Mouse (Mus musculus) cortical plate, adult 2 months (tissue): ENCODE data around the gene Slc17a7. TPM values are rescaled to one million over a fixed set of nuclear protein-coding genes. Genes with fewer than 3 reads are reported as not detected.

Source experiments
- H3K27ac ChIP-seq: fragments of 200-500 bp; 2 replicates; pipeline ENCODE4 v1.5.1; 2012; ENCODE audit warnings: low read length, control low read depth, inconsistent platforms; ENCODE audit not compliant: insufficient read depth
- H3K4me1 ChIP-seq: fragments of 200-500 bp; 2 replicates; pipeline ENCODE4 v1.6.1; 2011; ENCODE audit warnings: low read length; ENCODE audit not compliant: control insufficient read depth, insufficient read depth
- H3K4me3 ChIP-seq: fragments of 200-500 bp; 2 replicates; pipeline ENCODE4 v1.5.1; 2011; ENCODE audit warnings: mild to moderate bottlenecking, low read length, control low read depth; ENCODE audit not compliant: insufficient read depth
- CTCF ChIP-seq: fragments of 200-500 bp; IDR thresholded peaks from 2 replicates; pipeline ENCODE4 v1.5.1; 2011; ENCODE audit warnings: mild to moderate bottlenecking, control low read depth, low read length; ENCODE audit not compliant: insufficient read depth; ENCODE audit errors: extremely low read depth
- POLR2A ChIP-seq: fragments of 200-500 bp; IDR thresholded peaks from 2 replicates; pipeline ENCODE4 v1.6.1; 2011; ENCODE audit warnings: mild to moderate bottlenecking, low read length, control low read depth; ENCODE audit not compliant: insufficient read depth; ENCODE audit errors: extremely low read depth
- polyA plus RNA-seq: library from polyadenylated mRNA; depleted of rRNA; stranded (reverse); fragments of >200 nt; gene quantifications from 2 replicates; pipeline ENCODE4 v1.2.3, GENCODE M21; 2012; rRNA removed

The Slc17a7 gene
- polyA plus RNA-seq = 1,033 and 1,121 TPM in 2 replicates

DNA sequence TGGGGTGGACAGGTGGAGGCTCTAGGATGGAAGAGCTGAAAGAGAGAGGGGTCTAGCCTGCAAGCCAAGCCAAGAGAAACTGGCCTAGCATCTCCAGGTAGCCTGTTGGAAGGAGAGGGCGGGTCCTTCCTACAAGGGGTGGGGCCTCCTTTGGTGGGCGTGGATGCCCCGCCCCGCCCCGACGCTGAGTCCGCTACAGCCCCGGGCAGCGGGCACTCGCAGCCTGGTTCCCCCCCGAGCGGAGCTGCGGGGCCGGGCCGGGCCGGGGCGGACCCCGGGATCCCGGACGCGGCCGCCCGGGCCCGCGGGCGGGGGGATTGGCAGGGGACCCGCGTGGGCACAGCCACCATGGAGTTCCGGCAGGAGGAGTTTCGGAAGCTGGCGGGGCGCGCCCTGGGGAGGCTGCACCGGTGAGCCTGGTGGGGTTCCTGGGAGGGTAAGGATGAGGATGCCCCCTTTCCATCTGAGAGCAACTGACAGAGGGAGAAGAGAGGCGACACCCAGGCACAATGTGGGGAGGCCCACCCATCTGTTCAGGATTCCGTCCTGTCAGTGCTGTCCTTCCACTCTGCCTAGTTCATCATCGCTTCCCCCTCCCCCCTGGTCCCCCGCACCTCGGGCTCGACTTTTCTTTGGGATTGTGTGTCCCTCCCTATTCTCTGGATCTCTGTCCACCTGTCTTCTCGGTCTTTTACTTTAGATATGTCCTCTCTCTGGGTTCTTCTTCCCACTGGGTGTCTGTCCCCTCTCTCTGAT, at the start of gene Slc17a7:
Slc17a7 (plus strand) TSS at position 215 of the 756 bp plus-strand sequence.
- Histone ChIP-seq H3K4me1 (peaks cover 4% of the 10 kb centered on the region; the same call in 1 of the 2 replicates), H3K27ac (peak within 1 kb of the TSS; percentile 81), H3K4me3 (peak within 1 kb of the TSS; percentile 85)
- TF ChIP-seq CTCF (no peak), POLR2A (peak; percentile 66; the same call in 1 of the 2 replicates)

DNA sequence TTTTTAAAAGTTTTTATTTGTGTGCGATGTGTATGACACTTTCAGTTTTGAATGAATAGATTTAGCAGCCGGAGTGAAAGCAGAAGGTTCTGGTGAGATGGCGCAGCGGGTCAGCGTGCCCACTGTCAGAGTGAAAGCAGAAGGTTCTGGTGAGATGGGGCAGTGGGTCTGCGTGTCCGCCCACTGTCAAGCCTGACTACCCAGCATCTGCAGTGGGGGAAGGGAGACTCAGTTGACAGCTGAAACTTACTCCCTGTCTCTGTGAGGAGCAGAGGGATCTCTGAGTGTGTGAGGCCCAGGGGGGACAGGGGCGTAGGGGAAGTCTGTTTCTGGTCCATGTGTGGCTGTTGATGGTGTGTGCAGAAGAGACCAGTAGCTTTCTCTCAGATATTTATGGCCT, 46.2 kb upstream of the Slc17a7 start:
- no peak overlapping the region for H3K4me3 ChIP-seq
- TF ChIP-seq CTCF (no peak), POLR2A (no peak)
- no peak overlapping the region for H3K27ac ChIP-seq
- H3K4me1 ChIP-seq = no peaks in the 10 kb centered on the region

DNA sequence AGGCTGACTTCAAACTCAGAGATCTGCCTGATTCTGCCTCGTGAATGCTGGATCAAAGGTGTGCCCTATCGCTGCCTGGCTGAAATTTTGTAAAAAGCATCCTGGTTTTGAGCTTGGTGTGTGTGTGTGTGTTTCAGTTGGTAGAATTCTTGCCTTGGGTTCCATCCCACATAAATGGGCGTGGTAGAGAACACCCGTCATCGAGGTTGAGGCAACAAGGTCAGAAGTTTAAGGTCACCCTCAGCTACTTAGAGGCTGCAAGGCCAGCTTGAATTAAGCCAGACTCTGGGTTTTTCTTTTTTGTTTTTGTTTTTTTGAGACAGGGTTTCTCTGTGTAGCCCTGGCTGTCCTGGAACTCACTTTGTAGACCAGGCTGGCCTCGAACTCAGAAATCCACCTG, 45.4 kb upstream of the Slc17a7 start:
- Histone ChIP-seq H3K27ac (no peak overlapping the region), H3K4me1 (0 out of 2 replicates have a peak, but pooled peaks cover 2% of the 10 kb centered on the region), H3K4me3 (no peak overlapping the region)
- TF ChIP-seq CTCF (no peak), POLR2A (no peak)

DNA sequence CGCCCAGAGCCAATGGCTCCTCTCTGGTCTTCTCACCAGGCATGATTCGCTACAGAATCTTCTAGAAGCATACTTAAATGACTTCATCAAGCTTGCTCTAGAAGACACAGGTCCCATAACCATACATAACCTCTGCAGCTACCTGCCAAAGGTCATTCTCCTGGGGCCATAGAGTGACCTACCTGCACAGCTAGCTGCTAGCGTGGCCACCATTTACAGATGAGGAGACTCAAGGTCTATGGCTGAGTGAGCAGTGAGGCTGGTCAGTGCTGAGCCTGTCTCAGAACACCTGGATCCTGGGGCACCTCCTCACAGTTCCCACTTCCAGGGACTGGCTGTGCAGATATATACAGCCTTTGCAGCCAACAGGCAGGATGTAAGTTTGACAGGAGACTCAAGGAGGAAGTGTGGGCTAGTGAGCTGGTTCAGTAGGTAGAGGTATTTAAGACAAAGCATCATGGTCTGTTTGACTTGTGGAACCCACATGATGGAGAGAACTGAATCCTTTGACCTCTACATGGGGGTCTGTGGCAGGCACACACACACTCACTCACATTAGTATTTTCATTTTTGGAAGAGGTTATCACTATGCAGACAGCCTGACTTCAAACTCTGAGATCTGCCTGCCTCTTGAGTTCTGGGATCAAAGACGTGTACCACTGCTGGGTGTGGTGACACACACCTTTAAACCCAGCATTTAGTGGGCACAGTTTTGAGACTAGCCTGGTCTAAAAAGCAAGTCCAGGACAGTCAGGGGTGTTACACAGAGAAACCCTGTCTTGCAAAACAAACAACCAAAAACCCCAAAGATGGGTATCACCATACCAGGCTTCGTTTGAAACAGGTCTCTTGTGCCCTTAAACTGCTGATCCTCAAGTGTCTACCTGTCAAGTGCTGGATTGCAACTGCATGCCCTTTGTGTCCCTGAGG, 43.7 kb upstream of the Slc17a7 start:
- H3K4me1 ChIP-seq = 0 out of 2 replicates have a peak, but pooled peaks cover 2% of the 10 kb centered on the region
- no peak for TF ChIP-seq CTCF
- no peak for TF ChIP-seq POLR2A
- H3K27ac ChIP-seq = 0 out of 2 replicates have a peak overlapping the region, but pooled peaks have one; percentile 32
- H3K4me3 ChIP-seq = no peak overlapping the region

DNA sequence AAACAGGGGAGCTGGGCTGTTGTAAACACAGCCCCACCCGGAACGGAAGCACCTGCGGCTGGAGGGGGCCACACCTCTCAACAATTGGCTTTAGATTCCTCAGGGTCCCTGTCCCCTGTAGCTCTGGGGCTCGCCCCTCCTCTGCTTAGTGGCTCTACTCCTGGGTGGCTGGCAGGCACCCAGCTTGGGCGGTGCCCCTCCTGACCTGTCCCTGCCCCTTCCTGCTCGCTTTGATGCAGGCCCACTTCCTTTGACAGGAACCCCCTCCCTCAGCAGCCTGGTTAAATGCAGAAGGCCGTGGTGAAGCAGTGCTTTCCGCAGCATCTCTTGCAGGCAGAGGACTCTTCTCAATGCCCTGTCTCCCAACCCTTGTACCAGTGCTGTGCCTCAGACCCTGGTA, 42.3 kb upstream of the Slc17a7 start:
- Histone ChIP-seq H3K27ac (0 out of 2 replicates have a peak overlapping the region, but pooled peaks have one; percentile 77), H3K4me1 (0 out of 2 replicates have a peak, but pooled peaks cover 2% of the 10 kb centered on the region), H3K4me3 (peak overlapping the region; percentile 13; the same call in 1 of the 2 replicates)
- TF ChIP-seq CTCF = no peak
- TF ChIP-seq POLR2A = 0 out of 2 replicates have a peak, but pooled peaks have one; percentile 35

DNA sequence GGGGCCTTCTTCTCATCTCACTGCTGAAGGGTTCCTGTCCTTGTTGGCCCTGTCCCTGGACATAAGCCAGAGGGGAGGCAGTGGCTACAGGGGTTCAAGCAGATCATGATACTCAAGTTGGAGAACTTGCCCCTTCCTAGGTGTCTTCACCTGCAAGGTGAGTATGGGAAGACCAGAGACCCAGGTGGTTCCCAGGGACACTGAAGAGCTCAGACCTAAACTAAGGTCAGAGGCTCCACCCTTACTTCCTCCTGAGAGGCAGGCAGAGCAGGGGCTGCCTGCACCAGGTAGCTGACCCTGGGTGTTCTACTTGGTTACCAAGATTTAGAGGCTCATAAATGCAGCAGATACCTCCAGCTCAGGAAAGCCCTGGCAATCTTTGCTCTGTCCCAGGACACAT, 41.8 kb upstream of the Slc17a7 start:
- Histone ChIP-seq H3K4me3 (peak overlapping the region; percentile 13; the same call in 1 of the 2 replicates), H3K4me1 (0 out of 2 replicates have a peak, but pooled peaks cover 2% of the 10 kb centered on the region), H3K27ac (peak overlapping the region; percentile 77)
- no peak for TF ChIP-seq POLR2A
- TF ChIP-seq CTCF = no peak

DNA sequence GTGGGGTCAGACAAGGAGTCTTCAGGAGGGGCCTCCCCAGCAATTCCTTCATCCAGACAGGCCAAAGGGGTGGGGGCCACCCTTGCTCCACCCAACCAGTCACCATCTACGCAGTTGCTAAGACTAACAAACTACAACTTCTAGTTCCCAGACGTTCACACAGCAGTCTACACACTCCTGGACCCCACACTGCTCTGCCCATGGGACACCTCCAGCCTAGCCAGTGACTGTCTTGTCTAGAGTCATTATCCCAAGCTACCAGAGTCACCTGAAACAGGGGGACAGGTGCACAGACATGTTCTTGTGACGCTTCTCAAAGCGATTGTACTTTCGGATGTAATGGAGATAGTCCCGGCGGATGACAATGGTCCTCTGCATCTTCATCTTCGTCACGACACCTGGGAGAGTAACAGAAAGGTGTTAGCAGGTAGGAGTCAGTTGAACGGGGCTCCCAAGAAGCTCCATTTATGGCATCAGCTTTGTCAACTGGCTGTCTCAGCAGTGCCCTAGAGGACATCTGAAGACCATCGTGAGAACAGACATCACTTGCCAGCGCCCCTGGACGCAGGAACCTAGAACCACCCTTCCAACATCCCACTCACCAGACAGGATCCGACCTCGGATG, 41.1 kb upstream of the Slc17a7 start:
- TF ChIP-seq POLR2A (no peak), CTCF (no peak)
- 0 out of 2 replicates have a peak, but pooled peaks cover 2% of the 10 kb centered on the region for H3K4me1 ChIP-seq
- 0 out of 2 replicates have a peak overlapping the region, but pooled peaks have one; percentile 10 for H3K27ac ChIP-seq
- peak overlapping the region; percentile 69; the same call in 1 of the 2 replicates for H3K4me3 ChIP-seq

DNA sequence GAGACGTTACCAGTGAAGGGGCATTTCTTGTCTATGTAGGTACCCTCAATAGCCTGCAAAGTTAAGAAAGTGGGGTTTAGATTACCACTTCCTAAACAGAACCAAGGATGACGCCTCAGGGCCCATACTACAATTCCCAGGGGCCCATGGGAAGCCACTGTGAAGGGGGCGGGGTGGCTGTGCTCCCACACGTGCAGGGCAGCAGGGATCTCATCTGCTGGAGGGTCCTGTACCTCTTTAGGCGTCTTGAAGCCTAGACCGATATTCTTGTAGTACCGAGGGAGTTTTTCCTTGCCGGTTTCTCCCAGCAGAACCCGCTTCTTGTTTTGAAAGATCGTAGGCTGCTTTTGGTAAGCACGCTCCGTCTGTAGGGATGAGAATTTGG, 40.6 kb upstream of the Slc17a7 start:
- TF ChIP-seq POLR2A = no peak
- no peak for TF ChIP-seq CTCF
- Histone ChIP-seq H3K27ac (no peak overlapping the region), H3K4me3 (peak overlapping the region; percentile 69), H3K4me1 (0 out of 2 replicates have a peak, but pooled peaks cover 2% of the 10 kb centered on the region)
